Mouse (Mus musculus) cerebellum, adult 2 months (tissue): ENCODE data around the gene Prkg2.

Source experiments
- CTCF ChIP-seq: fragments of 200-500 bp; IDR thresholded peaks from 2 replicates; pipeline ENCODE4 v1.5.1; 2011; ENCODE audit warnings: low read depth, mild to moderate bottlenecking, control low read depth, low read length, moderate library complexity, borderline replicate concordance; ENCODE audit not compliant: insufficient read depth
- POLR2A ChIP-seq: fragments of 200-500 bp; IDR thresholded peaks from 2 replicates; pipeline ENCODE4 v1.6.1; 2011; ENCODE audit warnings: low read length, control low read depth, borderline replicate concordance; ENCODE audit not compliant: insufficient read depth

GRCm38 (mm10) chr5:99035961-99036360 is 1.2 kb downstream of the Prkg2 start:
- TF ChIP-seq POLR2A (no peak), CTCF (no peak)
